Mouse (Mus musculus): ENCODE data around the gene Cysrt1. TPM values are rescaled to one million over a fixed set of nuclear protein-coding genes. Genes with fewer than 3 reads are reported as not detected.

Gene Cysrt1
- polyA plus RNA-seq, 1 experiment: not detected

- H3K27ac ChIP-seq (replicated peaks; ENCODE audit: low read depth, low read length): peak within 1 kb of the TSS; percentile 59; the same call in 1 of the 2 replicates
- H3K4me1 ChIP-seq (ENCODE audit: control insufficient read depth, insufficient read depth, insufficient read length, low read length): no peaks in the 10 kb centered on the region
- peak within 1 kb of the TSS; percentile 98 for H3K4me3 ChIP-seq (ENCODE audit: insufficient read depth, low read depth, low read length)
These were observed 13.1 kb upstream of the Cysrt1 start, which contains the start of gene Tmem203 for GRCm38 (mm10) chr2:25255284-25255779. TSS of gene Tmem203 (plus strand) at chr2:25255439.

- H3K4me3 ChIP-seq (ENCODE audit: insufficient read depth, low read depth, low read length): no peak overlapping the region
- no peak overlapping the region for H3K27ac ChIP-seq (replicated peaks; ENCODE audit: low read depth, low read length)
- no peaks in the 10 kb centered on the region for H3K4me1 ChIP-seq (ENCODE audit: control insufficient read depth, insufficient read depth, insufficient read length, low read length)
These were observed 10.1 kb upstream of the Cysrt1 start for GRCm38 (mm10) chr2:25252331-25252730.

GRCm38 (mm10) chr2:25246183-25247072 lies 4.2 kb upstream of the Cysrt1 start, which contains the start of gene AL732309.1:
TSS of gene AL732309.1 (minus strand) at chr2:25246863.
- Histone ChIP-seq H3K4me3 (ENCODE audit: insufficient read depth, low read depth, low read length) (no peak within 1 kb of the TSS), H3K4me1 (ENCODE audit: control insufficient read depth, insufficient read depth, insufficient read length, low read length) (peaks cover under 1% of the 10 kb centered on the region; the same call in 1 of the 2 replicates), H3K27ac (replicated peaks; ENCODE audit: low read depth, low read length) (no peak within 1 kb of the TSS)

- peaks cover 3% of the 10 kb centered on the region; the same call in 1 of the 2 replicates for H3K4me1 ChIP-seq (ENCODE audit: control insufficient read depth, insufficient read depth, insufficient read length, low read length)
- no peak overlapping the region for H3K27ac ChIP-seq (replicated peaks; ENCODE audit: low read depth, low read length)
- H3K4me3 ChIP-seq (ENCODE audit: insufficient read depth, low read depth, low read length): no peak overlapping the region
These were observed 1.9 kb upstream of the Cysrt1 start for GRCm38 (mm10) chr2:25244144-25244543.

GRCm38 (mm10) chr2:25243342-25243741 lies 1.1 kb upstream of the Cysrt1 start:
- no peak overlapping the region for H3K4me3 ChIP-seq (ENCODE audit: insufficient read depth, low read depth, low read length)
- H3K4me1 ChIP-seq (ENCODE audit: control insufficient read depth, insufficient read depth, insufficient read length, low read length): peaks cover 3% of the 10 kb centered on the region; the same call in 1 of the 2 replicates
- H3K27ac ChIP-seq (replicated peaks; ENCODE audit: low read depth, low read length): no peak overlapping the region

GRCm38 (mm10) chr2:25241438-25241775 lies 845 bp downstream of the Cysrt1 start:
- Histone ChIP-seq H3K4me3 (ENCODE audit: insufficient read depth, low read depth, low read length) (peak overlapping the region; percentile 57; the same call in 1 of the 2 replicates), H3K4me1 (ENCODE audit: control insufficient read depth, insufficient read depth, insufficient read length, low read length) (peaks cover 3% of the 10 kb centered on the region; the same call in 1 of the 2 replicates), H3K27ac (replicated peaks; ENCODE audit: low read depth, low read length) (no peak overlapping the region)

GRCm38 (mm10) chr2:25240723-25241437 lies 1.4 kb downstream of the Cysrt1 start:
- Histone ChIP-seq H3K27ac (replicated peaks; ENCODE audit: low read depth, low read length) (no peak overlapping the region), H3K4me3 (ENCODE audit: insufficient read depth, low read depth, low read length) (peak overlapping the region; percentile 57), H3K4me1 (ENCODE audit: control insufficient read depth, insufficient read depth, insufficient read length, low read length) (peaks cover 3% of the 10 kb centered on the region; the same call in 1 of the 2 replicates)

- H3K4me1 ChIP-seq (ENCODE audit: control insufficient read depth, insufficient read depth, insufficient read length, low read length): peaks cover 3% of the 10 kb centered on the region; the same call in 1 of the 2 replicates
- no peak overlapping the region for H3K27ac ChIP-seq (replicated peaks; ENCODE audit: low read depth, low read length)
- peak overlapping the region; percentile 57; the same call in 1 of the 2 replicates for H3K4me3 ChIP-seq (ENCODE audit: insufficient read depth, low read depth, low read length)
These were observed 1.9 kb downstream of the Cysrt1 start for GRCm38 (mm10) chr2:25240310-25240709.

GRCm38 (mm10) chr2:25239766-25240165 lies 2.5 kb downstream of the Cysrt1 start:
- Histone ChIP-seq H3K27ac (replicated peaks; ENCODE audit: low read depth, low read length) (no peak overlapping the region), H3K4me3 (ENCODE audit: insufficient read depth, low read depth, low read length) (no peak overlapping the region), H3K4me1 (ENCODE audit: control insufficient read depth, insufficient read depth, insufficient read length, low read length) (peaks cover 3% of the 10 kb centered on the region; the same call in 1 of the 2 replicates)

- no peak overlapping the region for H3K27ac ChIP-seq (replicated peaks; ENCODE audit: low read depth, low read length)
- H3K4me1 ChIP-seq (ENCODE audit: control insufficient read depth, insufficient read depth, insufficient read length, low read length): peaks cover 3% of the 10 kb centered on the region; the same call in 1 of the 2 replicates
- H3K4me3 ChIP-seq (ENCODE audit: insufficient read depth, low read depth, low read length): no peak overlapping the region
These were observed 4.1 kb downstream of the Cysrt1 start for GRCm38 (mm10) chr2:25238106-25238505.

GRCm38 (mm10) chr2:25237522-25237921 lies 4.7 kb downstream of the Cysrt1 start:
- H3K4me3 ChIP-seq (ENCODE audit: insufficient read depth, low read depth, low read length): no peak overlapping the region
- H3K27ac ChIP-seq (replicated peaks; ENCODE audit: low read depth, low read length): no peak overlapping the region
- peaks cover 3% of the 10 kb centered on the region; the same call in 1 of the 2 replicates for H3K4me1 ChIP-seq (ENCODE audit: control insufficient read depth, insufficient read depth, insufficient read length, low read length)

- Histone ChIP-seq H3K27ac (replicated peaks; ENCODE audit: low read depth, low read length) (no peak within 1 kb of the TSS), H3K4me3 (ENCODE audit: insufficient read depth, low read depth, low read length) (no peak within 1 kb of the TSS), H3K4me1 (ENCODE audit: control insufficient read depth, insufficient read depth, insufficient read length, low read length) (peaks cover 3% of the 10 kb centered on the region; the same call in 1 of the 2 replicates)
These were observed 5.6 kb downstream of the Cysrt1 start, which contains the start of gene Rnf224 for GRCm38 (mm10) chr2:25236614-25237013. TSS of gene Rnf224 (minus strand) at chr2:25236787.

- no peaks in the 10 kb centered on the region for H3K4me1 ChIP-seq (ENCODE audit: control insufficient read depth, insufficient read depth, insufficient read length, low read length)
- H3K4me3 ChIP-seq (ENCODE audit: insufficient read depth, low read depth, low read length): no peak overlapping the region
- H3K27ac ChIP-seq (replicated peaks; ENCODE audit: low read depth, low read length): no peak overlapping the region
These were observed 7.6 kb downstream of the Cysrt1 start for GRCm38 (mm10) chr2:25234551-25235220.

- Histone ChIP-seq H3K4me1 (ENCODE audit: control insufficient read depth, insufficient read depth, insufficient read length, low read length) (no peaks in the 10 kb centered on the region), H3K27ac (replicated peaks; ENCODE audit: low read depth, low read length) (no peak within 1 kb of the TSS), H3K4me3 (ENCODE audit: insufficient read depth, low read depth, low read length) (no peak within 1 kb of the TSS)
These were observed 8.2 kb downstream of the Cysrt1 start, which contains the start of gene Slc34a3 for GRCm38 (mm10) chr2:25234050-25234449. TSS of gene Slc34a3 (minus strand) at chr2:25234364.

Measured in brown adipose tissue, adult 24 weeks (tissue).